Mouse (Mus musculus): Measurements from ENCODE around the gene Hunk.

GRCm38 (mm10) chr16:90407541-90408289 lies 21.9 kb downstream of the Hunk start:
- no peak for TF ChIP-seq CTCF (IDR thresholded peaks at IDR 0.05; ENCODE audit: control insufficient read depth, insufficient read depth, low read length)
- no peak for TF ChIP-seq POLR2A (IDR thresholded peaks at IDR 0.05; ENCODE audit: borderline replicate concordance, control insufficient read depth, low read depth, low read length)

All from bone marrow, adult 2 months (tissue).